Mouse (Mus musculus) left cerebral cortex, postnatal 4 days (tissue): ENCODE data around the gene Phex. TPM values are rescaled to one million over a fixed set of nuclear protein-coding genes. Genes with fewer than 3 reads are reported as not detected.

Source experiments
- DNase-seq: peaks from one replicate; pipeline ENCODE4 v3.0.0-alpha.2; 2022
- intact Hi-C: fragments of 180-260 bp; cut with DNase I; formaldehyde crosslinking; loops from one replicate; pipeline ENCODE4 v1.15.1; 2025
- total RNA-seq, 2 experiments: library from RNA; stranded (reverse); gene quantifications; 2 replicates each; pipeline ENCODE4 v1.2.3; 2021

The Phex gene
- total RNA-seq, result 1 to 10 TPM in 1 of 2 experiments, under 1 TPM in 1; 0.64 to 1.1 TPM

DNA sequence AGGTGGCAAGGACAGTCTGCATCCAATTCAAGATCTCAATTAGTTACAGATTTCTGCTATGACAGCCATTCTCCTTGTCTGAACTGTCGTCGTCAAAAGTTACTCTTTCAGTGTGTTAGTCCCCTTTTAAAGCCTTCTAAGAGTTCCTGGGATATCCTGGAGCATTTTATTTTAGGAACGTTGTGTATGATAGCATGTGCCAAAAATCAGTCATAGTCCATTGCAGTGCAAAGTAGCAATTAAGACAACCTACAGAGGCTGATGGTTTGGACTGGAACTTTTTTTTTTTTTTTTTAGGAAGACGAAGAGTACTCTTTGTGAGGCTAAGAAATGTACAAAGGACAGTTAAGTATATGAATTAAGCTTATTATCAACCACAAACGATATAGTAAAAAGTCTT lies at the start of gene Phex:
TSS of gene Phex (minus strand) at position 101 of the 400 bp plus-strand sequence.
- DNase-seq, result no peak
- intact Hi-C loops, result no loop called here

DNA sequence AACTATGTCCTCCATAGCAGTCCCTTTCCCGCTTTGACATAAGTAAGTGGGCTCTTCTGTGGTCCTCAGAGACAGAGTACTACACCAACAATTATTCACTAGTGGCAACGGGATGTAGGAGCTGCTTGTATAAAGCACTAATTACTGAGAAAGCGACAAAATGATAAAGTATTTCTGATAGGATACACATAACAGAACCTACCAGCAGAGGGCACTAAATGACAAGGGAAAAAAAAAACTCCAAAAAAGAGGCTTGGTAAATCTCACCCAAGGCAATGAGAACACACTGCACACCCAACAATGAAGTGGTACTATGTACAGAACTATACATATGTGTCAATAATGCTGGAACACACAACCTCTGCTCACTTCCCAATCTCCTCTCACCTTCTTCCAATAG lies 47.6 kb upstream of the Phex start:
- DNase-seq, result no peak
- intact Hi-C loops, result loop anchor here (10.0 kb wide), 2 partner anchors 182 to 1462 kb away; no protein-coding TSS in a partner anchor

DNA sequence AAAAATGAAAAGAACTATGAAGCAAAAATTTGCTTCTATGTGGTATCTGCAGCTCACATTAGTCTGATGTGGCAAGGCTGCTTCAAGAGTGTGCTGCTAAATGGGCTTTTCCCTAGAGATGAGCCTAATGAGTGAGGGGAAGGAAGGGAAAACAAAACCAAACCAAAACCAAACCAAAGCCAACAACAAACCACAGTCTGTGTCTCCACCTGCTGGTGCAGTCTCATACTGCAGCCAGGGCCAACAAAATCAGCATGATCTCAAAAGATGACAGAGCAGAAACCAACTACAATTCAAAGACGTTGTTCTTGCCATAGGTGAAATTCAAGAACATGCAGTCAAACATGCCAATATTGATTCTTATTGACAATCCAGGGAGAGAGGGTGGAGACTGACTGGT lies 39.3 kb upstream of the Phex start:
- intact Hi-C loops, result loop anchor here (10.0 kb wide), 1 partner anchor 1830 kb away; the partner anchor contains the start of genes Gm15155 and Ptchd1

GRCm38 (mm10) chrX:157449000-157449399 lies 33.9 kb upstream of the Phex start:
- intact Hi-C loops, result no loop called here
- DNase-seq, result no peak

More for the DNA sequence above, 39.3 kb upstream of the Phex start:
- peak; percentile 51 for DNase-seq

DNA sequence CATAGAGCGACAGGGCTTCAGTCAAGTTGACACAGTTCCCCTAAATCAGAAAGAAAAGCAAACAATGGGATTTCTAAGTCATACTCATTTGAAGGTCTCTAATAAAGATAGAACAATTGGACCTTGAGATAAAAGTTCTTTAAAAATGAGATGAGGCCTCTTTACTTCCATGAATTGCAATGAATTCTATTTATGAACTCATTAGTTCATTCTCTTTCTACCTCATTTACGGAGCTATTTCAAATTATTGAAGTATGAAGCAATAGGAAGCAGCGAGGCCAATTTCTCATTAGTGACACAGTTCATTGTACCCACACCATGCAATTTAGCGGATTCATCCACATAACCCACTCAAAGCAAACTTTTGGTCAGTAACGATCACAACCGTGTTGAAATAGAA lies 32.3 kb upstream of the Phex start:
- DNase-seq, result no peak
- intact Hi-C loops, result no loop called here

- no peak for DNase-seq
- intact Hi-C loops, result no loop called here
Measured at GRCm38 (mm10) chrX:157434768-157435167, 19.7 kb upstream of the Phex start.

DNA sequence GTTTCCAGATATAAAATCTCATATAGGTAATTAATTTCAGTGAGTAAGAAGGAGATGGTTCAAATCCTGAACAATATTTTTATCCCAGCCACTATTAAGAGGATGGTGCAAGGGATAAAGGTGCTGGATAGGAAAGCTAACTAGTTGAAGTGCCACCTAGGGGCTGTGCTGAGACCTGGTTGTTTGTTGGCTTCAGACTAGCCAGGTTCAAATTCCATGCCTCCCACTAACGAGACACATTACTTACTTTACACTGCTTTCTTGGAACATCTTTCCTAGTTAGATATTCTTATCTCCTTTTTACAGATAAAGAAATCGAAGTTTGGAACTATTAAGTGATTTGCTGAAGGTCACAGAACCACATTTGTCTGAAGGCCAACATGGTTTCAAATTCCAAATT lies 4.3 kb upstream of the Phex start:
- no peak for DNase-seq
- intact Hi-C loops, result no loop called here

- intact Hi-C loops, result no loop called here
- peak; percentile 3 for DNase-seq
Measured at GRCm38 (mm10) chrX:157404919-157405318, 10.2 kb downstream of the Phex start.

DNA sequence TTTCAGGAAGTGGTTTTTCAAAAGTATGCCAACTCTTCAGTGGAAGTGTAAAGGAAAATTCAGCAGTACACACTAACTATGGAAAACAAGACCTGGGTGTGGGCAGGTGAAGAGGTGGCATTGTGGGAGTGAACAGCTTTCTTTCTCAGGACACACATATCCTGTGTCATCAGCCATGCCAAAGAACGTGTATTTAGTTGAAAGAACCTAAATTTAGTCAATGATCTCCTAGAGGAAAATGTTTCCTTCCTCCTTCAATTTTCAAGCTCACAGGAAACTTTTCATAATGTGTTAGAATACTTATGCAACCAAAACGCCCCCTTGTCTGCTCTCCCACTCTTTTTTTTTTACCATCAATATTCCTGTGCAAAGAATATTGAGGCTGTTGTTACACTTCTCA lies 23.9 kb downstream of the Phex start:
- intact Hi-C loops, result no loop called here
- DNase-seq, result no peak

DNA sequence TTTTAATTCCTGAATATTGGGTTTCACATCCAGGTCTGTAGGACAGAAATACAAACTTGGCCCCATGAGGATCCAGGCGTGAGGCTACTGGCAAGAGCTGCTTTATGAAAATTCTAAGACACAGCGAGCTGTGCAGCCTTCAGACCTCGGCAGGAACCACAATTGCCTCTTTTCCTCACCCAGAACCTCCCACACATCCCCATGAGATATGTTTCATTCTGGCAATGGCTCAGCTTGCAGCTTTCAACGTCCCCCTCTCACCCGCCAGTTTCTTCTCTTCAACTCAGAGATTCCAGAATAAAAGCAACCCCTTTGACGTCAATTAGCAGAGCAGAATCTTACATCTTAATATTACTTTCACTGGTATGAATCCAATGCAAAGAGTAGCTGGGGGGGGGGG lies 25.0 kb downstream of the Phex start:
- intact Hi-C loops, result no loop called here
- no peak for DNase-seq

- no peak for DNase-seq
Measured at GRCm38 (mm10) chrX:157388419-157388818, 26.7 kb downstream of the Phex start.

GRCm38 (mm10) chrX:157387025-157387424 lies 28.1 kb downstream of the Phex start:
- intact Hi-C loops, result no loop called here

More at GRCm38 (mm10) chrX:157388419-157388818, 26.7 kb downstream of the Phex start:
- intact Hi-C loops, result no loop called here

DNA sequence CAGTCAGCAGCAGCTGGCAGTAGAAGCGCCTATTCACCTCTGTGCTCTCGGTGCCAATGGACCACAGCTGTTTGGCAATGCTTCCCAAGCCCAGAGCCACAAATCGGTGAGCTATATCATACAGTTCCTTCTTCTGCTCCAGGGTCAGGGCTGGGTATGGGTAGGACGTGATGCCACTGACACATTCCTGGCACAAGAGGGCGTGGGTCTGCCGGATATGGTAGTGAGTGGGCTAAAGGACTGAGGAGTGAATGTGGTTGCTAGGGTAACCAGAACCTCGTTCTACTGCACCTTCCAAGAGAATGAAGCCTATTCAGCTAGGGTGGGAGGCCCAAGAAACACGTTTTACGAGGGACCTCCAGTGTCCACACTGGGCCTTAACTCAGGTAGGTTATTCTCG lies 36.3 kb downstream of the Phex start:
- intact Hi-C loops, result no loop called here
- DNase-seq, result peak; percentile 30

More at GRCm38 (mm10) chrX:157387025-157387424, 28.1 kb downstream of the Phex start:
- DNase-seq, result peak; percentile 35

DNA sequence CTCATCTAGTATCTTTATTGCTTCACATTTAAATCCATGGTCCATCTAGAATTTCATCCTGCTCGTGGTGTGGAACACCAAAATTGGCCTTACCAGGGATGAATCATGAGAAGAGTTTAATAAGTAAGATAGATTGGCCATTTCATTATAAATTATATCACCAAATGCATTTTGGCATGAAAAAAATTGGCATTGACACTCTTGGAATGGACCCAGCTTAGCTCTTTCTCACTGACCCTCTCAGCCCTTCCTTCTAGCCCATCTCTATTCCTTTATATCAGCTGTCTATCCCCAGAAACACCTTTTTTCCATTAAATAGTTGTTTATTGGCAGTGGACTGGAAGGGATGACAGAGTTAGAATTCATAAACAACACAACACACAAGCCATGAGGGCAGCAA lies 37.7 kb downstream of the Phex start:
- intact Hi-C loops, result no loop called here
- no peak for DNase-seq

DNA sequence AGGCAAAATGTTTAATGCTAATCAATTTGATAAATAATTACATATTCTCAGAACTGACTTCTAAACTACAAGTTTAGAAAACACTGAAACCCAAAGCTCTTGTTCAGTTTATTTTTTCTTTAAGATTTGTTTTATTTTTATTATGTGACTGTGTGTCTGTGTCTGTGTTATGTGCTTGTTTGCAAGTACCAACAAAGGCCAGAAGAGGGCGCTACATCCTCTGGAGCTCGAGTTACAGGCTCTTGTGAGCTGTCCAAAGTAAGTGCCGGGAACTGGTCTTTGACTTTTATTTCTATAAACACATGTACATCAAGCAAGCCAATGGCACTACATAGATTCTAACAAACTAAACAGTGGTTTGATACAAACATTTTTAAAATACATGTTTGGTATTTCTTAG lies 41.2 kb downstream of the Phex start:
- DNase-seq, result no peak
- intact Hi-C loops, result no loop called here

GRCm38 (mm10) chrX:157369166-157369565 lies 45.9 kb downstream of the Phex start:
- DNase-seq, result no peak
- intact Hi-C loops, result no loop called here

DNA sequence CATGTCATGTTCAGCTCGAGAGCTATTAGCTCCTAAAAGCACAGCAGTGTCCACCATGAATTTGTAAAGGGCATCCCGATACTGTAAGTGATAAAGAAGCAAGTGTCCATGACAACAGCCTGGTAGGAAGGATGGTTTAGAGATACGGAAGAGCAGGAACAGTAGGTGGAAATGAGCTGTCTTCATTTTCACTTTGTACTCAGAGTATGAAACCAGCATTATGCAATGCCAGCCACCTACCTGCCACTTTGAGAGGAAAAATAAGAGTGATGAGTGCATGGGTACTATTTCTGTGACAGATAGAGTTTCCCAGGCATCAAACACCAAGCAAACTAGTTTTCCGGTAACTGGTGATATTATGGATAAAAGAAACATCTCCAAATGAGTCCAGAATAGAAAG lies 59.6 kb downstream of the Phex start:
- intact Hi-C loops, result no loop called here
- no peak for DNase-seq

DNA sequence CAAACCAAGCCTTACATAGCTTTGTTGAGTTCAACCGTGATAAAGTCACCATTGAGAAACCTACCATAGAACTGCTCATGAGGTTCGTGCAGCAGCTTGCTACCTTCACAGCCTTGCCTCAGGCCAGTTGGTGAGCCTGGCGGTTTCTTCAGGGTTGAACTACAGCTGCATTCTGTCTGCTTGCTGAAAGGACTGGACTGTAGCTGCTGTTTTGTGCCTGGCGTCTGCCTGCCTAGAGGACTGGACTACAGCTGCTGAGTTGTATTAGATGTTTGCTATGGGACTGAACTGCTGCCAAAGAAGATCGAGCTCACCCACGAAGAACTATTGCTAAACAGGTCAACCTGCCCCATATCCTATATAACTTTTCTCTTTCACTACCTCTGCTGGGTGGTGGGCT lies 68.9 kb downstream of the Phex start:
- no peak for DNase-seq
- intact Hi-C loops, result no loop called here

GRCm38 (mm10) chrX:157334726-157335125 lies 80.4 kb downstream of the Phex start:
- no peak for DNase-seq
- intact Hi-C loops, result no loop called here

GRCm38 (mm10) chrX:157329821-157330220 lies 85.3 kb downstream of the Phex start:
- DNase-seq, result peak; percentile 68
- intact Hi-C loops, result no loop called here

DNA sequence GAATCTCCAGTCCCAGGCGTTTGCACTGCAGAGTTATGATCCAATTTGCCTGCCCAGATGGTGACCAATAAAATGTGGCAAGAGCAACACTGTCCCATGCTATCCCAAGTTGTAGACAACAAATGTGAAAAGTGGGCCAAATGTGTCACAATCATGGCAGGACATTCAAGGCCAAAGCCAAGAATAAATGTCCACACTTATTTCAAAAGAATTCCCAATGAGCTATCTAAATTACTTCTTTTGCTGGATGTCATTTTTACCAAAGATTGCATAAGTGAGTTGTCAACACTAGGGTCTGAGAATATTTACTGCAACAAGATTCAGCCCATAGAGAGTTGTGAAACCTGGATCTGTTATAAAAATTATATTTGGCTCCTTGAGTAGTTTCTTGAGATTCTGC lies 86.7 kb downstream of the Phex start:
- no peak for DNase-seq
- intact Hi-C loops, result no loop called here

- no peak for DNase-seq
- intact Hi-C loops, result no loop called here
Measured at GRCm38 (mm10) chrX:157327756-157328155, 87.4 kb downstream of the Phex start.

DNA sequence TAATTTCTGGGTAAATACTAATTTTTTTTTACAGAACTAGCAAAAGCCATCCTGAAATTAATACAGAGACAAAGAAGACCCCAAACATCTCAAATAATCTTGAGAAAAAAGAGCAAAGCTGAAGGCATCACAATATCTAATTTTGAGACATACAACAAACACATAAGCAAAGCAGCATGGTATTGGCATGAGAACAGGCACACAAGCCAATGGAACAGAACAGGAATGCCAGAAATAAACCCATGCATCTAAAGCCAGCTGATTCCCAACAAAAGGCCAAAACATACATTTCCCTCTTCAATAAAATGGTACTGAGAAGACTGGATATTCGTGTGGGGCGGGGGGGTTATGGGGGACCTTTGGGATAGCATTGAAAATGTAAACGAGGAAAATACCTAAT lies 90.7 kb downstream of the Phex start:
- intact Hi-C loops, result no loop called here

More for the DNA sequence above, 90.7 kb downstream of the Phex start:
- DNase-seq, result no peak
